Mouse (Mus musculus) c-Kit-positive CD71-negative TER-119-negative erythroid progenitor cells, embryonic 14.5 days (primary cell): ENCODE data around the gene Sycp2.
A peak's percentile ranks its signal among the peaks of the same experiment; 100 is the strongest.

Experiments
- DNase-seq: peaks from one replicate; pipeline ENCODE4 v3.0.0-alpha.2; 2013; ENCODE audit warnings: low read depth

Sycp2 gene

DNA sequence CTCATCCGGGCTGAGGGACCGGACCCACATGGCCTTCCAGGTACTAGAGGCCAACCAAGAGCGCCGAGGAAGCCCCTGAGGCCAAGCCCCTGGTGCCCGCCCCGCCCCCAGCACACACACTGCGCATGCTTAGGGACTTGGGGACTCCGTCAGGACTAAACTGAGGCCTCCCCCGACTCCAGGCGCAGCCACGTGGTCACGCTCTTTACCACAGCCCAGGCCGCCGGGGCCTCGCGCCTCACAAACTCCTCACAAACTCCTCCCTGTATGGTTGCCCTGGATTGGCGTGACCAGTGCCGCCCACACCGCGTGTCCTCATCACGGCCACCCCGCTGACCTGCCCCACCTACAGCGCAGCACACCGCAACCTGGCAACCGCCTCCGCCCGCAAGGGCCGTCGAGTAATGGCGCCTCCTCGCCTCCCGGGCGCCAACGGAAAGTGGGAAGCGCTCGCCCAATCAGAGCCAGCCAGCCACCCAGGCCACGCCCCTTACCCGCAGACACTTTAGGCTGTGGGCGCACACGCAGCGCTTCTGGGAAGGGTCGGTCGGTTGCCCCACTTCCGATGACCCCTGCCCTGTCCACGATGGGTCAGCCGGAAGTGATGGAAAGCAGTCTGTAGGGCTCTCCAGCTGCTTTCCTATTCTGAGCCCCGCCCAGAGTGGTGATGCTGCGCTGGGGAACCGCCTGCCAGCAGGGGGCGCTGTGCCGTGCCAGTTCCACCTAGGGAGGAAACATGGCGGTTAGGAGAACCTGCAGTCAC, at the start of gene Sycp2:
Gene Sycp2, minus strand, starts transcription at position 633 of the 763 bp plus-strand sequence.
- DNase-seq = no peak

DNA sequence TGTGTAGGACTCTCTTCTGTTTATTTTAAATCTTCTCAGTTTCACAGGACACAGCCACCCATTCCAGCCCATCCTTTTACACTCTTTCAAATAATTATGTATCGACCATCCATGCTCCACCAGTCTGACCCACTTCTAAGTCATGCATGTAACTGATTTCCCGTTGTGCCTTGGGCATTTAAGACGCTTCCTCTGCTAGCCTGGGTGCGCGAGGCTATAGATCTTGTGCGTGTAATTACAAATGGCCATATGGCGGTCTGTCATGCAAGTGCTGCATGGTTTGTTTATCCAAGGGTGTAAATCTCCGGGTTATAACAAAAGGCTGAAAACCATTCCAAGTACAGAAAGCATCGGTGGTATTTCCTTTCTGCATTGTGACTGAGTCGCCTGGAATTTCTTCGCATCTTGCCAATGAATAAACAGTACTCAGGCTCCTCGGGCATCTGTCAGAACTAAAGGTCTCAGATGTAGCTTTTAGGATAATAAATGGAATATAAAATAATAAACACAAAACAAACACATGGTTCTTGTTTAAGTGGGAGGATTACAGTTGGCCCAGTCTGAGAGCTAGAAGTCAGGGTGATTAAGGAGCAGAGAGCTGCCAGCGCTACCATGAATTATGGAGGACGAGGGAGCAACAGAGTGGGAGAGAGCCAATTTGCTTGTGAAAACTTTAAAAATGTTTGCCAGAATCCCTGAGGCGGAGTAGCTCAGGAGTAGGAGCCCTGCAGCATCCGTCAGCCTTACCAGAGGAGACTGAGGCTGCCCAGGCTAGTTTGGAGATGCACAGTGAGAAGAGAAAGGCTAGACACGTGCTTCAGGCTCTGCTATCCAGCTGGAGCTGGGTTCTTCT, 47.4 kb upstream of the Sycp2 start:
- DNase-seq = no peak

GRCm38 (mm10) chr2:178450961-178451360, 43.5 kb upstream of the Sycp2 start:
- DNase-seq = no peak

- no peak for DNase-seq
Measured at GRCm38 (mm10) chr2:178450236-178450635, 42.8 kb upstream of the Sycp2 start.

DNA sequence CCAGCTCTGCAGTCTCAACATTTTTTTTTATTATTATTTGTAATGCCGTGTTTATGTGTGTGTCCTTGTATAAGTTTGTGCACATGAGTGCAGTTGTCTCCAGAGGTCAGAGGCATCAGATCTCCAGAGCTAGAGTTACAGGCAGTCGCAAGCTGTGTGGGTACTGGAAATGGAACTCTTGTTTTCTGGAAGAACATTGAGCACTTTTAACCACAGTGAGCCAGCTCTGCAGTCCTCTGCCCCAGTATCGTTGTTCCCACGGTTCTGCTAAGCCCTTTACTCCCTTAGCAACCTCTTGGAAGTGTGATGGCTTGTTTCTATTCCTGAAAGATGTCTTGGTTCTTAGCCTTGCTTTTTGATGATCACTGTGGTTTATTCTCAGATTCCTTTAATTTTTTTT, 41.9 kb upstream of the Sycp2 start:
- no peak for DNase-seq

DNA sequence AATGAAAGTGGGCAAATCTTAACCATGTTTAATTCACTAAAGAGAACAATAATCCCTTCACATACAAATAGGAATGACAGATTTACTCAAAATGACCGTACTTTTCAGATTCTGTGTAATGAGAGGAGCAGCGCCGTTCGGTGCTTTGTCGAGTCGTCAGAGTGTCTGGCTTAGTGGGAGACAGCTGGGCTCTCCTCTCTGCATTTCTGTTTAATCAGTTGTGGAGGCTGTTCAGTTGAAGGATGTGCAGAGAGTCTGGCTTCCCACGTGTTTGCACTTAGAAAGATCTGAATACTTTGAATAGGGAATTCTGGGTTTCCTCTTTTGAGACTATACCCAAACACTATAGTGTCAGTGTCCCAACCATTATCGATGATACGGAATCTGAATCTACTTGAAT, 29.8 kb upstream of the Sycp2 start:
- no peak for DNase-seq

GRCm38 (mm10) chr2:178433903-178434302, 26.4 kb upstream of the Sycp2 start:
- DNase-seq = no peak

DNA sequence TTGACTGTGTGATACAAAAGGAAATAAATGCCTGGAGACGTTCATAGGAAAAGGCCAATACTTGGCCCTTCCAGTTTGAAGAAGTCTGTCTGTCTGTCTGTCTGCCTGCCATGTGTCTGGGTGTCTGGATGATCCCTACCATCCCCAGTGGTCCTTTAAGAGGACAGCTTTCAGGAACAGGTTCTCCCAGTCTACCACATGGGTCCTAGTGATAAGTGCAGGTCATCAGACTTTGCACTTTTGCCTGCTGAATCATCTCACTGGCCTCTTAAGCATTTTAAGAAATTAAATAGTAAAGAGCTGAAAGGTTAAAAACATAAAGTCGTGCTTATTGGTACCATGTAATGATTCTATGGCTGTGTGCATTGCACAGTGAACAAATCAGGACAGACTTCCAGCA, 26.0 kb upstream of the Sycp2 start:
- no peak for DNase-seq

DNA sequence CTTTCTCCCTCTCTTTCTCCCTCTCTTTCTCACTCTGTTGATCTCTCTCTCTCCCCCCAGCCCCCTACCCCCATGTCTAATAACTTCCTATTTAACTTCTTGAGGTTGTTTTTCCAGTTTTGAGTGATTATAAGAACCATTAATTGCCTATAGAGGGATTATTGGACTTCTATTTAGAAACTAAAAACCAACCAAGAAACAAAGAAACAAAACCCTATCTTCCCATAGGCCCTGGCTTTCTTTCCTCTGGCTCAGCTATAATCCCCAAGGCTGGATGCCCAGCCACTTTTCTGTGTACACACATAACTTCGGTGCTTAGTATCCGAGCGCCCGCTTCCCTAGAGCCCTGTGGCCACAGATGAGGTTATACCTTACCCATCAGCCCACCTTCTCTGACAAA, 22.7 kb upstream of the Sycp2 start, which contains the start of gene Cdh26:
Gene Cdh26, plus strand, starts transcription at position 301 of the 400 bp plus-strand sequence.
- DNase-seq = no peak

GRCm38 (mm10) chr2:178429426-178429825, 21.9 kb upstream of the Sycp2 start:
- DNase-seq = no peak

GRCm38 (mm10) chr2:178428676-178429075, 21.2 kb upstream of the Sycp2 start:
- DNase-seq = no peak

DNA sequence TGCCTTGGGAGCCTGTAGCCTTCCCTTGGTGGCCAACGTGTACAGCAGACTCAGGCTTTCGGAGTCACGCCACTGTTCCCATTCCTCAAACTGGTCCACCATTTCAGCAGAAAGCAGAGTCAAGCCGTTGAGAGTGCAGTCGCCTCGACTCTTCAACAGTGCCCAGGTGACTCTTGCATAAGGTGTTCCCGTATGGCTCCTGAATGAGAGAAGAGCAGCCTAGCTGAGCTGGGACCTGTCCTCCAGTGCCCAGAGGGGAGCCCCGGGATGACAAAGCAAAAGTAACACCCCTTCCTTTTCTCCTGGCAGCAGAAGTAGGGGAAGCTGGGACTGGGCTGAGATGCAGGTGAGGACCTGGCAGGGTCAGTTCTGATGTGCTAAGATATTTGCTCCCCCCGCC, 20.7 kb upstream of the Sycp2 start:
- no peak for DNase-seq

GRCm38 (mm10) chr2:178427181-178427580, 19.7 kb upstream of the Sycp2 start:
- DNase-seq = no peak

GRCm38 (mm10) chr2:178426229-178426628, 18.7 kb upstream of the Sycp2 start:
- DNase-seq = no peak

DNA sequence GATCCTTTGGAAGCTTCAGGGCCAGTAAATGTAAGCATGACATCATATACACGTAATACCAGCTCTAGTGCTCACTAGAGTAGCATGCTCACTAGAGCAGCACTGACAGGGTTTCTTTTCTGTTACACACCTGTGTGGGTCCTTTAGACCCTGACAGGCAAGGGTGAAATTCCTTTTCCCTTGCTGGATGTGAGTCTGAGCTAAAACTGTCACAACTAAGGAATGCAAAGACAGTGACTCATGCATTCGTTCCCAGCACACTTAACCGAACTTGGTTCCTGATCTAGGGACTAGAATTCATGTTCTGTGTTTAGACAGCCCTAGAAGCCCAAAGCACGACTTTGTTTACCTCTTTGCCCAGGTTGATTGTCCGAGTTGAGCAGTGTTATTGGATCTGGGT, 15.7 kb upstream of the Sycp2 start:
- DNase-seq = no peak

- no peak for DNase-seq
Measured at GRCm38 (mm10) chr2:178422186-178422585, 14.7 kb upstream of the Sycp2 start.

DNA sequence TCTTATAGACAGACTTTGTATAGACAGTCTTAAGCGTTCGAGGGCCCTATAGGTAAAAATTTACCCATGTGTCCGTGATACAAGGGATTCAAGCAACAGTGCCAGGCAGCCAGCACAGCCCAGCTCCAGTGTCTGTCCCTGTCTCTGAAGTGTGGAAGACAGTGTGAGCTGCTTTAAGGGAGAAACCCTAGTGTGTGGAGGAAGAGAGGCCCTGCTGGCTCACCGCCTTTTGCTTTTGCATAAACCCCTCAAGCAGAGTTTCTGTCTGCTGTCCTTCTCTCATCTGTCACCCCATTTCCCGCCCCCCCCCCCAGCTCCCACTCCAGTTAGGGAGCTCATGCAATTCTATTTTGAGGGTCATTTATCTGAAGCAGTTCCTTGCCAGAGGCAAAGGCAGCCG, 14.1 kb upstream of the Sycp2 start:
- no peak for DNase-seq

GRCm38 (mm10) chr2:178420576-178420975, 13.1 kb upstream of the Sycp2 start:
- DNase-seq = no peak

GRCm38 (mm10) chr2:178416970-178417369, 9.5 kb upstream of the Sycp2 start:
- DNase-seq = no peak

DNA sequence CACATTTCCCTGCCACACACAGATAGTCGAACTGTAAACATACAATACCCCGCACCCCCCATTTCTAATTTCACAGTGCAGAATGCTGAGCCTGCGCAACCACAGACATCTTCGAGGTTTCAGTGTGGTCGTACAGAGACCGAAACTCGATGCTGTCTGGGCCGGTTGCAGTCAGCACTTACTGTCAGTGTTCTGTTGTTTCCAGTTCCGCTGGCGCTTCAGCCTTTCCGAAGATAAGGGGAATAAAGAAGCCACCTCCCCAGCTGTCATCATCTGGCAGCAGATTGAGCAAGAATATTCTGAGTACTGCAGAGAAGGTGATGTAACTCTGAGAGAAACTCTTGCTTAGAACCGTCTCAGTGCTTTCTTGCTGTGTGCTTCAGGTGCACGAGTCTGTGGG, 8.9 kb upstream of the Sycp2 start:
- peak; percentile 45 for DNase-seq

- no peak for DNase-seq
Measured at GRCm38 (mm10) chr2:178415150-178415448, 7.6 kb upstream of the Sycp2 start.

DNA sequence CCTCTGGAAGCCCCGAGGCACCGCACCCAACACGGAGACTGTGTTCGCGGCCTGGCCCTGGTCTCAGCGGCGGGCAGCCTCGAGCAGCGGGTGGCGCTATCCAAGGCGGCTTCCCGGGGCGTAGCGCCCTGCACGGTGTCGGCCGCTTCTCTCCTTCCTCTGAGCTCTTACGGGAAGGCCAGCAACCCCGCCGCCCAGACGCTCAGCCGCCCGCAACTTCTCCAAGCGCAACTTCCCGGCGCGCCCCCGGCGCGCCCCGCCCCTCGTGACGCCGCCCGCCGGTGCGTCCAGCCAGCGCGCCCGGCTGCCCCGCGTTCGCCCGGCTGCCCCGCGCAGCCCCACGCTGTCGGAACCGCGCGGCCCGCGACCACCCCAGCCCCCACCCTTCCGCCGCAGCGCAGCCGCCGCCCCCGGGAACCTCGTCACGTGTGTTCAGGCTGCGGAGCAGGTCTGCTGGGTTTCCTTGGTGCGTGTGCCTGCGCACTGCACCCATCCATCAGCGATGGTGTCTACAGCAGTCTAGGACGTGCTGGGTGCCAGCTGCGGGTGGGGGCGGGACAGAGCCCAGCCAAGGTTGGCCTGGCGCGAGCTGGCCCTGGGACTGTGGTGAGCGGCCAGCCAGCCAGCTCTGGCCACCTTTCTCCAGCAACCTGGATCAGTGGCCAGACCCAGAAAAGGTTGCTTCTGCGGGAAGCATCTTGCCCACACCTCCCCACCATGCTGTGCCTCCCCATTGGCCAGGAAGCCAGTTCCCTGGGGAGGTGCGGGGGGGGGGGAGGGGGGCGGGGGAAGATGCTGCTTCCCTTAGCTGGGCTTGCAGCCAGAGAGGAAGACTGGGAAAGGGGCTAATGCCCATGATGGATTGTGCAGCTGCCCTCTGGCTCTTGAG, 7.0 kb upstream of the Sycp2 start, which contains the start of the genes Ppp1r3d and Fam217b:
Gene Ppp1r3d, minus strand, starts transcription at position 212 of the 889 bp plus-strand sequence.
Gene Fam217b, plus strand, starts transcription at position 264 of the 889 bp plus-strand sequence.
- peak; percentile 43 for DNase-seq
